9 mouse cellular contexts compared by ENCODE assay signal in the genomic region with DNA sequence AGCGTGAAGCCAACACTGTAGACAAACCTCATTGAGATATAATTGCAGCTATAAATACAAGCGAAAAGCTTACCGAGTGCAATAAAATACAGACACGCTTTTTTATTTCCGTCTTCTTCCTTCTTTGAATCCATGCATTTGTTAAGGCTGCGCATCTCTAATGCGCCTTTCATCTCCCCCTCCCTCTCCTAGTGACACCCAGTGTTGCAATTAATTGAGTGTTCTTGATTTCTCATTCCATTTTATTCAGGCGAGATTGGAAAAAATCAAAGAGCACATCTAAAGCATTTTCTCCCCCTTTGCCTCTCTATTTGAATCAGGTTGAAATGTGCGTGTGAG.
DNase-seq lines count a peak whose midpoint lies in the region; ATAC-seq and TF ChIP-seq lines count a peak whose summit lies in the region.
"Had no signal": no experiment of that assay in that cellular context is flagged by ENCODE, and none has a peak within 500 bp of the region (broad histone marks: within the 10 kb centered on the region; RNA-seq: fewer than 3 reads in every experiment).

No protein-coding gene starts in this region.

- no peak overlapping the region for H3K27ac ChIP-seq in cerebellum, adult 2 months (ENCODE audit: insufficient read depth, low read length)
- no peak overlapping the region for H3K27ac ChIP-seq in lung, embryonic 15.5 days
- H3K27ac ChIP-seq in limb, embryonic 10.5 days = no peak overlapping the region; the same call in 1 of the 2 replicates
- H3K27ac ChIP-seq in stomach, embryonic 15.5 days = no peak overlapping the region

- no peak for DNase-seq in cerebellum, adult 2 months
- no peak for DNase-seq in cerebellum, adult 9-11 months
- DNase-seq in lung, adult 2 months = no peak
- DNase-seq in limb, embryonic 10.5 days (ENCODE audit: low spot score) = no peak
- DNase-seq in spleen, postnatal 4 days (ENCODE audit: low spot score in 2 of 2) = no peak
- no peak for DNase-seq in ovary, postnatal 14 days (ENCODE audit: low spot score)
- DNase-seq: thymus, adult 18-20 months had no signal

- 2% methylated on average over 9 of the region's 9 CpGs for WGBS in cerebellum, adult 2 months
- 7% methylated on average over 9 of the region's 9 CpGs for WGBS in lung, embryonic 15.5 days
- 14% methylated on average over 9 of the region's 9 CpGs for WGBS in lung, adult 2 months
- under 1% methylated on average over 9 of the region's 9 CpGs for WGBS in limb, embryonic 10.5 days
- WGBS in stomach, embryonic 15.5 days = 3% methylated on average over 9 of the region's 9 CpGs

- H3K4me3 ChIP-seq in cerebellum, adult 2 months (replicated peaks; ENCODE audit: insufficient read depth, low read depth, low read length) = peak overlapping the region; percentile 4
- peak overlapping the region; percentile 24 for H3K4me3 ChIP-seq in lung, embryonic 15.5 days
- H3K4me3 ChIP-seq in lung, adult 2 months (replicated peaks; ENCODE audit: extremely low read depth, low read depth, low read length) = no peak overlapping the region
- peak overlapping the region; percentile 38 for H3K4me3 ChIP-seq in limb, embryonic 10.5 days
- H3K4me3 ChIP-seq in stomach, embryonic 15.5 days (replicated peaks) = no peak overlapping the region

- H3K9me3 ChIP-seq in lung, embryonic 15.5 days = no peaks in the 10 kb centered on the region
- H3K9me3 ChIP-seq in limb, embryonic 10.5 days (replicated peaks) = no peaks in the 10 kb centered on the region
- no peaks in the 10 kb centered on the region for H3K9me3 ChIP-seq in stomach, embryonic 15.5 days

- peak overlapping the region; percentile 55 for H3K4me2 ChIP-seq in lung, embryonic 15.5 days
- H3K4me2 ChIP-seq in stomach, embryonic 15.5 days = peak overlapping the region; percentile 49

- no peaks in the 10 kb centered on the region for H3K36me3 ChIP-seq in lung, embryonic 15.5 days
- H3K36me3 ChIP-seq in limb, embryonic 10.5 days = no peaks in the 10 kb centered on the region
- H3K36me3 ChIP-seq in stomach, embryonic 15.5 days = no peaks in the 10 kb centered on the region

- no peak for TF ChIP-seq POLR2A in cerebellum, adult 2 months (IDR thresholded peaks at IDR 0.05; ENCODE audit: borderline replicate concordance, insufficient read depth, low read length)
- no peak for TF ChIP-seq POLR2A in lung, adult 2 months (IDR thresholded peaks at IDR 0.05; ENCODE audit: borderline replicate concordance, extremely low read depth, low read depth, low read length)

- TF ChIP-seq CTCF in cerebellum, adult 2 months (IDR thresholded peaks at IDR 0.05; ENCODE audit: borderline replicate concordance, insufficient read depth, low read depth, low read length) = no peak
- no peak for TF ChIP-seq CTCF in lung, adult 2 months (IDR thresholded peaks at IDR 0.05; ENCODE audit: insufficient read depth, low read length)

- H3K9ac ChIP-seq in lung, embryonic 15.5 days = no peak overlapping the region
- no peak overlapping the region for H3K9ac ChIP-seq in stomach, embryonic 15.5 days

- ATAC-seq in lung, embryonic 15.5 days (ENCODE audit: borderline replicate concordance, extremely low read depth, low FRiP score, low TSS enrichment) = no peak
- ATAC-seq in stomach, embryonic 15.5 days (ENCODE audit: insufficient read depth, low FRiP score, low read depth) = no peak

- no peaks in the 10 kb centered on the region; the same call in 1 of the 2 replicates for H3K27me3 ChIP-seq in cerebellum, adult 2 months (ENCODE audit: control insufficient read depth, insufficient read depth, low read length)
- H3K27me3 ChIP-seq in lung, embryonic 15.5 days = peaks cover 4% of the 10 kb centered on the region
- H3K27me3 ChIP-seq in limb, embryonic 10.5 days (ENCODE audit: low read depth, poor library complexity, severe bottlenecking) = peaks cover 46% of the 10 kb centered on the region
- peaks cover 14% of the 10 kb centered on the region; the same call in 1 of the 2 replicates for H3K27me3 ChIP-seq in stomach, embryonic 15.5 days (replicated peaks)

- H3K4me1 ChIP-seq in cerebellum, adult 2 months (ENCODE audit: control insufficient read depth, insufficient read depth, low read length) = no peaks in the 10 kb centered on the region
- H3K4me1 ChIP-seq in lung, embryonic 15.5 days = peaks cover 22% of the 10 kb centered on the region
- H3K4me1 ChIP-seq in lung, adult 2 months (ENCODE audit: control insufficient read depth, insufficient read depth, low read length) = no peaks in the 10 kb centered on the region
- H3K4me1 ChIP-seq in limb, embryonic 10.5 days = peaks cover 35% of the 10 kb centered on the region
- H3K4me1 ChIP-seq in stomach, embryonic 15.5 days = peaks cover 14% of the 10 kb centered on the region; the same call in 1 of the 2 replicates

Comparison
In these comparisons a context has a peak if more than half of its experiments do, and no peak if none do; other contexts are left out.
1. H3K4me3 ChIP-seq: peak in cerebellum, adult 2 months (single experiment), lung, embryonic 15.5 days (single experiment) and limb, embryonic 10.5 days (single experiment); none in lung, adult 2 months (single experiment) and stomach, embryonic 15.5 days (single experiment).